ENCODE assay signal across 17 mouse cellular contexts in the genomic region with DNA sequence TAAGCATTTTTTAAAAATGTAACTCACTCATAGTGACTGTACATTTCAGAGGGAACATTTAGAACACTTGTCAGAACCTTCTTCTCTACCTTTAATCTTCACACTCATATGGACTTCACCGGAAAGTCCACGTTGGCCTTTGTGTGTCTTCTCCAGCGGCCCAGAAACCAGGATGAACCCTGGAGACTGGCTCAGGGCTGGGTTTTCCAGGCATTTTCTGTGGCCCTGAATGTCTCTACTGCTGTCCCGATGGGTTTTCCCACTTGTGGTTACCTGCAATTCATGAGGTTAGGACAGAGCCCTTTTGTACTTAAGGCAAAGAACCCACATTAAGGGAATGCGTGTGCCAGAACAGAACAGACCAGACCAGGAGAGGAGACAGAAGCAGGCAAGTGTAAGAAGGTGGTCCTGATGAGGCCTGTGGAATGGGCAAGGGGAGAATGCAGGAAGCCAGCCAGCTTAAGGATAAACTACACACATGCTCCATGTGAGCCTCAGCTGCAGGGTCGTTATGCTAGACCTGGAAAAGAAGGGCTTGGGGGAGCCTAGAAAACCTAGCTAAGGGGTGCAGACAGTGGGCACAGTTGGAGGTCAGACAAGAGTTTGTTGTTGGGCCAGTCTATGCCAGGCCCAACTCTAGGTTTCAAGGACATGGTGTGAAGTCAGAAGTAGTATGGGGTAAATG.
DNase-seq lines count a peak whose midpoint lies in the region; ATAC-seq and TF ChIP-seq lines count a peak whose summit lies in the region.
"Had no signal": no experiment of that assay in that cellular context is flagged by ENCODE, and none has a peak within 500 bp of the region (broad histone marks: within the 10 kb centered on the region; RNA-seq: fewer than 3 reads in every experiment).

No protein-coding gene starts in this region.

- WGBS in midbrain, embryonic 16.5 days, result 87% methylated on average over 6 of the region's 6 CpGs
- 86% methylated on average over 6 of the region's 6 CpGs for WGBS in midbrain, embryonic 11.5 days
- 90% methylated on average over 6 of the region's 6 CpGs for WGBS in hindbrain, postnatal 0 days
- 87% methylated on average over 6 of the region's 6 CpGs for WGBS in intestine, postnatal 0 days

- DNase-seq in gastrocnemius, adult 2 months, result no peak
- DNase-seq in gastrocnemius, postnatal 4 days (ENCODE audit: low spot score in 2 of 2), result no peak
- no peak for DNase-seq in midbrain, embryonic 11.5 days (ENCODE audit: low spot score, missing footprints)
- no peak for DNase-seq in hindbrain, postnatal 0 days (ENCODE audit: low spot score)
- DNase-seq in urinary bladder, postnatal 10 days (ENCODE audit: low spot score), result no peak
- no peak for DNase-seq in adrenal gland, adult 2 months
- DNase-seq: cerebellum, adult 9-11 months; gastrocnemius, postnatal 10 days; kidney, adult 2 months; kidney, postnatal 25 days; lung, embryonic 14.5 days; thymus, adult 2 months had no signal

- H3K4me2 ChIP-seq in midbrain, embryonic 16.5 days (ENCODE audit: low read length), result no peak overlapping the region
- no peak overlapping the region for H3K4me2 ChIP-seq in midbrain, embryonic 11.5 days
- H3K4me2 ChIP-seq in hindbrain, postnatal 0 days (ENCODE audit: low read depth, low read length), result no peak overlapping the region
- no peak overlapping the region for H3K4me2 ChIP-seq in intestine, postnatal 0 days (replicated peaks; ENCODE audit: low read depth)
- H3K4me2 ChIP-seq: forebrain, embryonic 13.5 days; lung, embryonic 14.5 days had no signal

- H3K36me3 ChIP-seq in midbrain, embryonic 16.5 days (ENCODE audit: control insufficient read depth, insufficient read depth, low read length), result no peaks in the 10 kb centered on the region
- no peaks in the 10 kb centered on the region for H3K36me3 ChIP-seq in midbrain, embryonic 11.5 days (ENCODE audit: control insufficient read depth, insufficient read depth, low read length)
- H3K36me3 ChIP-seq in hindbrain, postnatal 0 days (ENCODE audit: insufficient read depth, low read length), result no peaks in the 10 kb centered on the region
- no peaks in the 10 kb centered on the region for H3K36me3 ChIP-seq in intestine, postnatal 0 days (ENCODE audit: control insufficient read depth, insufficient read depth)

- no peak overlapping the region for H3K4me3 ChIP-seq in gastrocnemius, adult 2 months
- no peak overlapping the region for H3K4me3 ChIP-seq in midbrain, embryonic 16.5 days (ENCODE audit: low read depth, low read length)
- H3K4me3 ChIP-seq in midbrain, embryonic 11.5 days (ENCODE audit: low read depth, low read length), result no peak overlapping the region
- no peak overlapping the region for H3K4me3 ChIP-seq in hindbrain, postnatal 0 days (ENCODE audit: low read length)
- no peak overlapping the region for H3K4me3 ChIP-seq in intestine, postnatal 0 days (ENCODE audit: low read depth, low read length)
- H3K4me3 ChIP-seq: forebrain, embryonic 13.5 days had no signal

- intact Hi-C loops in gastrocnemius, adult 2 months (cut with DNase I), result no loop called here

- H3K9me3 ChIP-seq in midbrain, embryonic 16.5 days (replicated peaks; ENCODE audit: control insufficient read depth, low read length, poor library complexity, severe bottlenecking), result no peaks in the 10 kb centered on the region
- no peaks in the 10 kb centered on the region for H3K9me3 ChIP-seq in midbrain, embryonic 11.5 days (ENCODE audit: control insufficient read depth, low read length)
- no peaks in the 10 kb centered on the region for H3K9me3 ChIP-seq in hindbrain, postnatal 0 days (ENCODE audit: low read length)
- no peaks in the 10 kb centered on the region for H3K9me3 ChIP-seq in intestine, postnatal 0 days (ENCODE audit: control insufficient read depth)
- H3K9me3 ChIP-seq: forebrain, embryonic 13.5 days had no signal

- H3K9ac ChIP-seq in midbrain, embryonic 16.5 days (ENCODE audit: low read depth, low read length), result no peak overlapping the region
- H3K9ac ChIP-seq in midbrain, embryonic 11.5 days (ENCODE audit: low read length), result no peak overlapping the region
- no peak overlapping the region for H3K9ac ChIP-seq in hindbrain, postnatal 0 days (replicated peaks; ENCODE audit: low read length)
- H3K9ac ChIP-seq in intestine, postnatal 0 days (ENCODE audit: low read depth, low read length), result no peak overlapping the region
- H3K9ac ChIP-seq: forebrain, embryonic 13.5 days; lung, embryonic 14.5 days had no signal

- no peak for ATAC-seq in midbrain, embryonic 16.5 days
- ATAC-seq in midbrain, embryonic 11.5 days (ENCODE audit: low FRiP score), result no peak
- ATAC-seq in hindbrain, postnatal 0 days, result no peak
- ATAC-seq in intestine, postnatal 0 days, result no peak
- ATAC-seq: Patski had no signal

- peaks cover 14% of the 10 kb centered on the region for H3K4me1 ChIP-seq in midbrain, embryonic 16.5 days (ENCODE audit: control insufficient read depth, insufficient read depth, low read length)
- 0 out of 2 replicates have a peak, but pooled peaks cover 2% of the 10 kb centered on the region for H3K4me1 ChIP-seq in midbrain, embryonic 11.5 days (ENCODE audit: control insufficient read depth, insufficient read depth, low read length)
- 0 out of 2 replicates have a peak, but pooled peaks cover 7% of the 10 kb centered on the region for H3K4me1 ChIP-seq in hindbrain, postnatal 0 days (ENCODE audit: insufficient read depth, low read length)
- no peaks in the 10 kb centered on the region for H3K4me1 ChIP-seq in intestine, postnatal 0 days (replicated peaks; ENCODE audit: control insufficient read depth, insufficient read depth, low read length)

- no peaks in the 10 kb centered on the region for H3K27me3 ChIP-seq in midbrain, embryonic 16.5 days (ENCODE audit: control insufficient read depth, insufficient read depth, low read depth, low read length)
- no peaks in the 10 kb centered on the region for H3K27me3 ChIP-seq in midbrain, embryonic 11.5 days (ENCODE audit: control insufficient read depth, insufficient read depth, low read length)
- H3K27me3 ChIP-seq in hindbrain, postnatal 0 days (ENCODE audit: insufficient read depth, low read length), result no peaks in the 10 kb centered on the region
- no peaks in the 10 kb centered on the region for H3K27me3 ChIP-seq in intestine, postnatal 0 days (replicated peaks; ENCODE audit: control insufficient read depth, insufficient read depth, low read length)
- H3K27me3 ChIP-seq: forebrain, embryonic 13.5 days; Patski had no signal

- no peak for TF ChIP-seq CTCF in gastrocnemius, adult 2 months (IDR thresholded peaks at IDR 0.05)
- no peak for TF ChIP-seq CTCF in hindbrain, postnatal 0 days (IDR thresholded peaks at IDR 0.05; ENCODE audit: low read depth)
- no peak for TF ChIP-seq CTCF in intestine, postnatal 0 days (IDR thresholded peaks at IDR 0.05; ENCODE audit: low read depth)

- H3K27ac ChIP-seq in gastrocnemius, adult 2 months, result peak overlapping the region; percentile 35
- peak overlapping the region; percentile 76 for H3K27ac ChIP-seq in midbrain, embryonic 16.5 days (ENCODE audit: low read length)
- H3K27ac ChIP-seq in midbrain, embryonic 11.5 days (ENCODE audit: low read depth, low read length), result no peak overlapping the region
- peak overlapping the region; percentile 61 for H3K27ac ChIP-seq in hindbrain, postnatal 0 days
- no peak overlapping the region for H3K27ac ChIP-seq in intestine, postnatal 0 days (ENCODE audit: low read depth, low read length)
- H3K27ac ChIP-seq: forebrain, embryonic 13.5 days; macrophage had no signal

Comparison
In these comparisons a context has a peak if more than half of its experiments do, and no peak if none do; other contexts are left out.
1. H3K27ac ChIP-seq: peak in gastrocnemius, adult 2 months (single experiment), midbrain, embryonic 16.5 days (single experiment) and hindbrain, postnatal 0 days (single experiment); none in midbrain, embryonic 11.5 days (single experiment) and intestine, postnatal 0 days (single experiment).